Mouse (Mus musculus) G1E (cell line): ENCODE measurements around the gene Gng13. TPM values are rescaled to one million over a fixed set of nuclear protein-coding genes. Genes with fewer than 3 reads are reported as not detected.
A peak's percentile ranks its signal among the peaks of the same experiment; 100 is the strongest.

Experiments
- ATAC-seq: 2 replicates; pipeline ENCODE4 v1.8.0; 2016; ENCODE audit warnings: mild to moderate bottlenecking; ENCODE audit not compliant: insufficient number of reproducible peaks, poor library complexity, low FRiP score, severe bottlenecking; ENCODE audit errors: extremely low read depth
- DNase-seq: peaks from one replicate; pipeline ENCODE4 v3.0.0; 2012; ENCODE audit warnings: low spot score
- H3K27me3 ChIP-seq: 2 replicates; pipeline ENCODE4 v1.6.1; 2012; ENCODE audit warnings: mild to moderate bottlenecking, low read length, inconsistent platforms; ENCODE audit not compliant: insufficient read depth
- H3K36me3 ChIP-seq: replicated peaks from 2 replicates; pipeline ENCODE3; 2012; ENCODE audit warnings: mild to moderate bottlenecking, inconsistent platforms
- H3K4me1 ChIP-seq: 2 replicates; pipeline ENCODE4 v1.6.1; 2012; ENCODE audit warnings: low read depth, low read length, inconsistent platforms, mixed read lengths; ENCODE audit not compliant: insufficient read depth
- H3K4me3 ChIP-seq: 2 replicates; pipeline ENCODE4 v1.5.1; 2012; ENCODE audit warnings: low read depth, mild to moderate bottlenecking, inconsistent platforms, low read length, moderate library complexity, mixed read lengths
- H3K9me3 ChIP-seq: replicated peaks from 2 replicates; pipeline ENCODE4 v1.6.1; 2012; ENCODE audit warnings: inconsistent platforms
- CTCF ChIP-seq: IDR thresholded peaks from 2 replicates; pipeline ENCODE4 v1.5.1; 2012; ENCODE audit warnings: low read depth, low read length, inconsistent platforms, mixed read lengths
- GATA1 ChIP-seq: IDR thresholded peaks from 2 replicates; pipeline ENCODE4 v1.6.1; 2012; ENCODE audit warnings: borderline replicate concordance, low read length, inconsistent platforms, mixed read lengths
- GATA2 ChIP-seq: IDR thresholded peaks from 2 replicates; pipeline ENCODE4 v1.6.1; 2012; ENCODE audit warnings: low read depth, low read length, inconsistent platforms, borderline replicate concordance
- POLR2AphosphoS5 ChIP-seq: IDR thresholded peaks from 2 replicates; pipeline ENCODE4 v1.6.1; 2012; ENCODE audit warnings: low read depth, low read length, inconsistent platforms; ENCODE audit not compliant: insufficient replicate concordance
- TAL1 ChIP-seq: conservative IDR thresholded peaks from 2 replicates; pipeline ENCODE4 v1.6.1; 2012; ENCODE audit warnings: low read depth, low read length, inconsistent platforms, mixed read lengths
- polyA plus RNA-seq: library from polyadenylated mRNA; stranded (reverse); fragments of >175 nt; gene quantifications from 2 replicates; pipeline ENCODE4 v1.2.3, GENCODE M21; 2012
- total RNA-seq, 2 experiments: library from RNA; stranded (forward) in 1 of 2; stranded (reverse) in 1 of 2; fragments of 200-1000 nt in 1 of 2; fragments of >200 nt in 1 of 2; fragmentation: Nextera tagmentation in 1 of 2; gene quantifications; 2 replicates each; pipeline ENCODE4 v1.2.3; 2014 to 2017

Gene Gng13
- total and polyA plus RNA-seq, 3 experiments = 0.16 TPM; not detected in 2

DNA sequence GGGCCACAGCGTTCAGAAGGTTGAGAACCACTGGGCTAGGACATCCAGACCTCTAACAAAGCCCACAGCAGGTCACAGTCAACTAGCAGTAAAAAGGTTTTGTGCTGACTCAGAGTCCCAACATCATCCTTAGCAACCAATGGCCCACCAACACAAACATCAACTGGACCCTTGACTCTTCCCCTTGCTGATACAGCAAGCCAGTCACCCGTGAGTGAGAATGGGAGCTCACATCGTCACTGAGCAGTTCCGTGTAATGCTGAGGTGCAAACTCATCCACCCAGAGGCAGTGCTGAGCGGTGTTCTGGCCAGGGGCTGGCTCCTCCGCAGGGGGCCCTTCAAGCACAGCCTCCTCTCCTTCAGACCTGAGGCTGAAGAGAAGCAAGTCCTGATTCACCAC, 8.3 kb downstream of the Gng13 start:
- no peak for ATAC-seq
- H3K27me3 ChIP-seq = no peaks in the 10 kb centered on the region; the same call in 1 of the 2 replicates
- peaks cover 50% of the 10 kb centered on the region for H3K4me1 ChIP-seq
- peaks cover 81% of the 10 kb centered on the region for H3K36me3 ChIP-seq
- DNase-seq = no peak
- no peaks in the 10 kb centered on the region for H3K9me3 ChIP-seq
- no peak overlapping the region for H3K4me3 ChIP-seq
- TF ChIP-seq CTCF (no peak), POLR2AphosphoS5 (no peak), GATA2 (no peak), GATA1 (no peak), TAL1 (no peak)

DNA sequence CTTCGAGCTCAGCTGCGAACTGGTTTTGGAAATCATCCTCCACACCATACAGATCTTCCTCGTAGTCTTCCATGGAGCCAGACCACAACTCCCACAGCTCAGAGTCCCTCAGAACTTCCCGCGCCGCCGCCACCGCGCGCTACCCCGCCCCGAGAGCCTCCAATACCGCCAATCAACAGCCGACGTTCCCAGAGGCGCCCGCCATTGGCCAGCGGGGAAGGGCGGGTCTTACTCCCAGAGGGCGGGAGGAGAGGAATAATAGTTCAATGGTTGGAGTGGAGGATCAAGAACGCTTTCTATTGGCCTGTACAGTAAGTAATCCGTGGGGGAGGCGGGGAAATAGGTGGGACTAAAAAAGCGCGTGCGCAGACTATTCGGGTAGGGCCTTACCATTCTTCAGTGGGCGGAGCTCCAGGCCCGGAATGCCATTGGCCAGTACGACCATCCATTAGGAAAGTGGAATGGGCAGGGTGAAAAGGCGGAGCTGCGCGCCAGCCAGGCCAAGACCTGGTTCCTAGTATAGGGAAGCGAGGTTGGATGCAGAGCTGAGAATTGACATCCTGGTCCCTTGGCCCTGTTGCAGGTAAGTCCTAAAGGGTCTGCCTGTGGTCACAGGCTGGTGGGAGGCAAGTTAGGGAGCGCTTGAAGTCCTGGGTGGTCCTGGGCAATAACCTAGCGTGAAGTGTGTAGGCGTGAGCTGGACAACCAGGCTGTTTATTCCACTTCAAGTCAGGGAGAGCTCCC, 10.5 kb downstream of the Gng13 start, which contains the start of the genes Chtf18 and Rpusd1:
Chtf18 (minus strand) TSS at position 155 of the 744 bp plus-strand sequence.
Rpusd1 (plus strand) TSS at position 406 of the 744 bp plus-strand sequence.
- H3K4me3 ChIP-seq = peak within 1 kb of the TSS; percentile 91
- H3K9me3 ChIP-seq = no peaks in the 10 kb centered on the region
- peaks cover 76% of the 10 kb centered on the region for H3K36me3 ChIP-seq
- peak; percentile 100 for DNase-seq
- TF ChIP-seq CTCF (no peak), GATA1 (no peak), GATA2 (no peak), POLR2AphosphoS5 (no peak), TAL1 (no peak)
- peak; percentile 94 for ATAC-seq
- peaks cover 50% of the 10 kb centered on the region for H3K4me1 ChIP-seq
- H3K27me3 ChIP-seq = no peaks in the 10 kb centered on the region; the same call in 1 of the 2 replicates

DNA sequence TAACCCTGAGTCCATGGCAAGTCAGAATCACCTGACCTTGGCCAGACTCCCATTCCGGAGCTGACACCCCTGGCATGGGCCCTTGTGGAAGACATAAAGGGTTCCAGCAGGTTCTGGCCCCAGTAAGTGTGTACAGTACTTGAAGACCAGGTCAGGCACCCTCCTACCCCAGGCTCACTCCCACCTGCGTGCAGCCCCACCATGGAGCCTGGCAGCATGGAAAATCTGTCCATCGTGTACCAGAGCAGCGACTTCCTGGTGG, 11.0 kb downstream of the Gng13 start:
- ATAC-seq = no peak
- no peak for TF ChIP-seq GATA1
- TF ChIP-seq CTCF = no peak
- no peak for TF ChIP-seq TAL1
- TF ChIP-seq POLR2AphosphoS5 = no peak
- TF ChIP-seq GATA2 = no peak
- Histone ChIP-seq H3K27me3 (no peaks in the 10 kb centered on the region), H3K4me3 (peak overlapping the region; percentile 91), H3K36me3 (peaks cover 71% of the 10 kb centered on the region), H3K4me1 (peaks cover 45% of the 10 kb centered on the region), H3K9me3 (no peaks in the 10 kb centered on the region)
- DNase-seq = no peak

DNA sequence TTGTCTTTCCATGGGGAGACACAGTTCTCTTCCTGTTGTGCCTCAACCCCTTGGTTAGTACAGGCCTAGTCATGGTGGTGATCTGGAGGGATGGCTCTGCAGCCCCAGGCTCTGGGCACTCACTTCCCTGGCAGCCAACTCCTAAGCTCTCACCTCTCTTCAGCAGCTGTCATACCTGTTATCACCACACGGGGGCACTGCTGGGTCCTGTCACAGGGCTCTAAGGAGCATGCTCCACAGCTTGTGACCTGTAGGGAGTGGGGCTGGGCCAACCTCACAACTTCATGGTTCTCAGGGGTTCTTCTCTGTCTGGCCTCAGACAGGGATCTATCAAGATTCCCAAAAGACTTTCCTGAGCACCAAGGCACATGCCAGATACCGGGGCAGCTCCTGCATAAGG, 15.1 kb downstream of the Gng13 start:
- Histone ChIP-seq H3K27me3 (peaks cover 19% of the 10 kb centered on the region), H3K36me3 (peaks cover 36% of the 10 kb centered on the region), H3K4me3 (no peak overlapping the region), H3K9me3 (no peaks in the 10 kb centered on the region), H3K4me1 (peaks cover 13% of the 10 kb centered on the region)
- no peak for TF ChIP-seq TAL1
- no peak for TF ChIP-seq POLR2AphosphoS5
- peak; percentile 38; the same call in 1 of the 2 replicates for TF ChIP-seq CTCF
- no peak for TF ChIP-seq GATA1
- no peak for TF ChIP-seq GATA2
- DNase-seq = peak; percentile 66
- ATAC-seq = no peak

DNA sequence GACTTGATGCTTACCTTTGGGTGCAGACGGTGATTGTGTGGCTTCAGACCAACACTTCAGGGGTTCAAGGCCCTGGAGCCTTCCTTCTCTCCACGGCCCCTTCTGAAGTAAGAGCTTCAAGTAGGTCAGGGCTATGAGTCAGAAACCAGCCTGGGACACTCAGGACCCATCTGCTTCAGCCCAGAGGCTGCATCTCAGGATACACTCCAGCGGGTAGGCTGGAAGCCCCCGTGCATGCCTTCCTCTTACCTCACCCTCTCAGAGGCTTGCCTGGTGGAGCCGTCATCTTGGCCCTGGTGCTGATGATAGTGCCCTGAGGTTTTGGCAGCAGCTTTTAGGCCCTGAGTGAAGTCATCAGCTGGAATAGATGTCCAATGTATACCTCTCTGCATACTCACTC, 18.3 kb downstream of the Gng13 start:
- ATAC-seq (no peak), DNase-seq (no peak)
- Histone ChIP-seq H3K27me3 (peaks cover 39% of the 10 kb centered on the region), H3K4me1 (no peaks in the 10 kb centered on the region), H3K9me3 (no peaks in the 10 kb centered on the region), H3K36me3 (peaks cover 17% of the 10 kb centered on the region), H3K4me3 (no peak overlapping the region)
- no peak for TF ChIP-seq POLR2AphosphoS5

DNA sequence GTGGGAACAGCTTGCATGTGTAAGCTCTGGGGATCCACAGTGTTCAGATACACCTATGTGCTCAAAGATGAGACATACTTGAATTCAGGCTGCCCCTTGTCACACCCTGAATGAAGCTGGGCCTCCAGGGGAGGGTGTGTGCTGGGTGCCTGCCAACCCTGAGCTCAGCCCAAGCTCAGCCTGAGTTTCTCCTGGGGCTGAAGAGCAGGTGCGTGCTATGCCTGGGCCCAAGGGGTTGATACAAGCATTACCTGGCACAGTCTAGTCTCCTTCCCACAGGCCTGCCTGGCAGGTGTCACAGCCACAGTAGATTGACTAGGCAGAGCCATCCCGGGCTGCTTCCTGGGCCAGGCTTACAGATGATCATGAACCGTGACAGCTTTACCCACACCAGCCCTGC, 18.8 kb downstream of the Gng13 start, which contains the start of gene Mslnl:
Mslnl (plus strand) TSS at position 298 of the 400 bp plus-strand sequence.
- Histone ChIP-seq H3K36me3 (peaks cover 12% of the 10 kb centered on the region), H3K27me3 (peaks cover 39% of the 10 kb centered on the region), H3K4me1 (no peaks in the 10 kb centered on the region), H3K4me3 (no peak within 1 kb of the TSS), H3K9me3 (no peaks in the 10 kb centered on the region)
- ATAC-seq (no peak), DNase-seq (no peak)
- no peak for TF ChIP-seq GATA1
- no peak for TF ChIP-seq CTCF
